Mouse (Mus musculus) midbrain, embryonic 10.5 days (tissue): ENCODE results near the gene Neu1. TPM values are rescaled to one million over a fixed set of nuclear protein-coding genes. Genes with fewer than 3 reads are reported as not detected.
"Not testable (repeated sequence)": the region's sequence is repeated elsewhere in the genome, so short reads cannot be mapped to it uniquely, and the experiment has no call there.

Source experiments
- DNase-seq: peaks from one replicate; pipeline ENCODE4 v3.0.0-alpha.2; 2017; ENCODE audit warnings: low spot score
- H3K27ac ChIP-seq: fragments of 300-500 bp; sonication (generic); replicated peaks from 2 replicates; pipeline ENCODE4 v1.5.1; 2016; ENCODE audit warnings: mild to moderate bottlenecking
- H3K27me3 ChIP-seq: fragments of 300-500 bp; sonication (generic); 2 replicates; pipeline ENCODE4 v1.6.1; 2016; ENCODE audit warnings: low read depth, mild to moderate bottlenecking; ENCODE audit not compliant: poor library complexity, severe bottlenecking
- H3K36me3 ChIP-seq: fragments of 300-500 bp; sonication (generic); 2 replicates; pipeline ENCODE4 v1.6.1; 2016; ENCODE audit warnings: mild to moderate bottlenecking, moderate library complexity
- H3K4me1 ChIP-seq: fragments of 300-500 bp; sonication (generic); 2 replicates; pipeline ENCODE4 v1.6.1; 2016
- H3K4me3 ChIP-seq: fragments of 300-500 bp; sonication (generic); 2 replicates; pipeline ENCODE4 v1.5.1; 2016; ENCODE audit warnings: mild to moderate bottlenecking, moderate library complexity
- H3K9me3 ChIP-seq: fragments of 300-500 bp; sonication (generic); replicated peaks from 2 replicates; pipeline ENCODE4 v1.6.1; 2016; ENCODE audit warnings: mild to moderate bottlenecking
- WGBS: fragments of 180-500 bp; shearing (Covaris S2); methylation state at CpG from one replicate; pipeline ENCODE4 v1.1.7; 2016; 5-methylcytosine and 5-hydroxymethylcytosine counted together
- polyA plus RNA-seq: library from polyadenylated mRNA; unstranded; fragments of >200 nt; fragmentation: Nextera tagmentation; extraction: Ambion mirVana; gene quantifications from 2 replicates; pipeline ENCODE4 v1.2.1, GENCODE M21; 2016

Neu1 gene
- polyA plus RNA-seq, 1 experiment from 2014 or later: 16.1 TPM

DNA sequence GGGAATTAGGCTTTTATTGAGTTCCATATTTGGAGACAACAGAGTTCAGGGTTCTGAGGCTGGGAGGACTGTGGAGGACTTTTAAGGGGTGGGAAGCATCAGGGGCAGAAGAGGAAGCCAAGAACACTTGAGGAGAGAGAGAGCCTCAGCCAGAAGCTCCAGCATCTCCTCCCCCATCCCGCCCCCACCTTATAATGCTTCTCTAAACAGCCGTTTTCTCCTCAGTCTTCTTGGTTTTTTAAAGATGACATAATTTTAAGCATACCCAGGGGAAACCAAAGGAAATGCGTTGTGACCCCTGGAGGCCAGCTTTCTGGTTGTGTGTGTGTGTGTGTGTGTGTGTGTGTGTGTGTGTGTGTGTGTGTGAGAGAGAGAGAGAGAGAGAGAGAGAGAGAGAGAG is 31.1 kb downstream of the Neu1 start:
- peaks cover 24% of the 10 kb centered on the region for H3K4me1 ChIP-seq
- H3K27me3 ChIP-seq: peaks cover 72% of the 10 kb centered on the region
- WGBS: 52% methylated on average over 3 of the region's 3 CpGs
- no peaks in the 10 kb centered on the region for H3K9me3 ChIP-seq
- no peak overlapping the region for H3K4me3 ChIP-seq
- no peaks in the 10 kb centered on the region for H3K36me3 ChIP-seq
- no peak overlapping the region for H3K27ac ChIP-seq
- DNase-seq: no peak

DNA sequence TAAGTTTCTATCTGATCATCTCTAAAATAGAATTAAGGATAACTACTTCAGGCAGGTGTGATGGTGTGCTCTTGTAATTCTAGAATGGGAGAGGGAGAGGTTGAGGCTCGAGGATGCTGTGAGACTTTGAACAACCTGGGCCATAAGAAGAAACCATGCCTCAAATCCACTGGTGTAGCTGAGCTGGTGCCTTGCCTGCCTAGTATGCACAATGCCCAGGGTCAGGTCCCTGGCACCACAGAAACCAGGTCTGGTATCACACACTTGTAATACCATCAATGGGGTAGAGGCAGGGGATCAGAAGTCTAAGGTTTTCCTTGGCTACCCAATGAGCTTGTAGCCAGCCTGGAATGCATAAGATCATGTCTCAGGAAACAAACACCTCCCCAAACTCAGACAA is 31.8 kb downstream of the Neu1 start:
- WGBS: 58% methylated on average over 1 of the region's 1 CpGs
- H3K4me1 ChIP-seq: peaks cover 24% of the 10 kb centered on the region
- no peak for DNase-seq
- H3K27ac ChIP-seq: no peak overlapping the region
- no peak overlapping the region for H3K4me3 ChIP-seq
- no peaks in the 10 kb centered on the region for H3K9me3 ChIP-seq
- H3K27me3 ChIP-seq: peaks cover 74% of the 10 kb centered on the region
- no peaks in the 10 kb centered on the region for H3K36me3 ChIP-seq

DNA sequence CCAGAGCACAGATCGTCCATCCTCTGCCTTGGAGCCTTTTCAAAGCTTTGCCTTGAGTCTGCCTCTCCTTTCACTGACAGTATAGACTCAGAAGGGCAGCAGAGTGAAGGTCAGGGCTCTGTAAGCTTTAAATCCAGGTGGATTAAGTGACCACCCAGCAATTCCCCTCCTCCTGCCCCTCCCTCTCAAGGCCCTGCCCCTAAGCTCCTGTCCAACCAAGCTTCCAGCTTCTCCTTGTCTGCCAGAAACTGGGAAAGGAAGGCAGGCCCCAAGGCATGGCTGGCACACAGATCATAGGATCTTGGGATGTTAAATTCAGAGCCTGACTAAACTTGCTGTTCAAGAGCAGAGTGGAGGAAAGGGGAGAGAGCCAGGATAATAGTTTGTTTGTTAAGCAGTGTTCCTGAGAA is 33.6 kb downstream of the Neu1 start:
- Histone ChIP-seq H3K27ac (peak overlapping the region; percentile 29; the same call in 1 of the 2 replicates), H3K27me3 (peaks cover 90% of the 10 kb centered on the region), H3K4me1 (peaks cover 20% of the 10 kb centered on the region), H3K4me3 (no peak overlapping the region), H3K36me3 (no peaks in the 10 kb centered on the region), H3K9me3 (no peaks in the 10 kb centered on the region)
- DNase-seq: no peak
- 26% methylated on average over 1 of the region's 1 CpGs for WGBS

DNA sequence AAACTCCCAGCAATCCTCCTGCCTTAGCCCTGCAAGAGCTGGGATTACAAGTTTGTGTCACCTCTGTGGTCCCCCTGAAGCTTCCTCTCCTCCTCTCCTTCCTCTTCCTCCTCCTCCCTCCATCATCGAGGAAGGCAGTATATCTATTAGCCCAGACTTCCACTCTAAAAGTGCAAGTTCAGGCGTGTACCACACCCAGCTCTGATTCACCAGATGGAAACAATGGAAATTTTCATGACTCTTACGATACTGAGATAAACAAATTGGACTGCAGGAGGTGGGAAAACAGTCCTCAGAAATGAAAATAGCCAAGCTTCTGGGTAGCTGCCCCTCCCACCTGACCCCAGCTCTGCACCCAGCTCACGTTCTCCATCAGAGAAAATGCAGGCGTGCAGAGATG is 34.6 kb downstream of the Neu1 start:
- H3K4me1 ChIP-seq: peaks cover 12% of the 10 kb centered on the region
- DNase-seq: no peak
- no peaks in the 10 kb centered on the region for H3K36me3 ChIP-seq
- H3K27me3 ChIP-seq: peaks cover 90% of the 10 kb centered on the region
- no peaks in the 10 kb centered on the region for H3K9me3 ChIP-seq
- 88% methylated on average over 5 of the region's 5 CpGs for WGBS
- no peak overlapping the region for H3K27ac ChIP-seq
- H3K4me3 ChIP-seq: no peak overlapping the region

DNA sequence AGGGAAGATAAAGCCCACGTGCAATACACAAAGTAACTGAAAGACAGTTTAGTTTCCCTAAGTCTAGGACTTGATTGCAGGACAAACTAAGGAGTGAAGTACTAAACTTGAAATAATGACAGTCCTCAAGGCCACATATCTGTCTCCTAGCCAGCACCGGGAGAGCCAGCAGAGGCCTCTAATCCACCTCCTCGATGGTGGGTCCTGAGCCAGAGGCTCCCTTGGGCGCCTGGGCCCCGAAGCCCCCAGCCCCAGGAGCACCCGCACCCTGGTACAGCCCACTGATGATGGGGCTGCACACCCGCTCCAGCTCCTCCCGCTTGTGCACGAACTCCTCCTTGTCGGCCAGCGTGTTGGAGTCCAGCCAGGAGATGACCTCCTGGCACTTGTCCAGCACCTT is 38.8 kb downstream of the Neu1 start, which contains the start of gene Gm20481:
Gene Gm20481, plus strand, starts transcription at position 91 of the 400 bp plus-strand sequence.
- not testable (repeated sequence) for H3K4me3 ChIP-seq, H3K27ac ChIP-seq, H3K9me3 ChIP-seq, H3K36me3 ChIP-seq, DNase-seq
- H3K4me1 ChIP-seq: peaks cover 12% of the 10 kb centered on the region
- peaks cover 70% of the 10 kb centered on the region for H3K27me3 ChIP-seq
- 68% methylated on average over 8 of the region's 11 CpGs for WGBS

DNA sequence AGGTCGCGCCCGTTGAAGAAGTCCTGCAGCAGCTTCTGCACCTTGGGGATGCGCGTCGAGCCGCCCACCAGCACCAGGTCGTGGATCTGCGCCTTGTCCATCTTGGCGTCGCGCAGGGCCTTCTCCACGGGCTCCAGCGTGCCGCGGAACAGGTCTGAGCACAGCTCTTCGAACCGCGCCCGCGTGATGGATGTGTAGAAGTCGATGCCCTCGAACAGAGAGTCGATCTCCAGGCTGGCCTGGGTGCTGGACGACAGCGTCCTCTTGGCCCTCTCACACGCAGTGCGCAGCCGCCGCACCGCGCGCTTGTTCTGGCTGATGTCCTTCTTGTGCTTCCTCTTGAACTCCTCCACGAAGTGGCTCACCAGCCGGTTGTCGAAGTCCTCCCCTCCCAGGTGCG is 39.8 kb downstream of the Neu1 start:
- 42% methylated on average over 24 of the region's 37 CpGs for WGBS
- H3K9me3 ChIP-seq, DNase-seq, H3K4me1 ChIP-seq, H3K4me3 ChIP-seq, H3K36me3 ChIP-seq, H3K27ac ChIP-seq: not testable (repeated sequence)
- H3K27me3 ChIP-seq: peaks cover 61% of the 10 kb centered on the region

DNA sequence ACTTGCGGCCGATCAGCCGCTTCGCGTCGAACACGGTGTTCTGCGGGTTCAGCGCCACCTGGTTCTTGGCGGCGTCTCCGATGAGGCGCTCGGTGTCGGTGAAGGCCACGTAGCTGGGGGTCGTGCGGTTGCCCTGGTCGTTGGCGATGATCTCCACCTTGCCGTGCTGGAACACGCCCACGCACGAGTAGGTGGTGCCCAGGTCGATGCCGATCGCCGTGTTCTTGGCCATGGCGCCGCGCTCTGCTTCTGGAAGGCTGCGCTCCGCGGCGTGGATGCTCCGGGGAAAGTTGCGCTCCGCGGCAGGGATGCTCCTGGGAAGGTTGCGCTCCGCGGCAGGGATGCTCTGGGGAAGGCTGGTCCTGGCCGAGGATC is 40.6 kb downstream of the Neu1 start:
- WGBS: 4% methylated on average over 31 of the region's 43 CpGs
- H3K4me1 ChIP-seq: not testable (repeated sequence)

DNA sequence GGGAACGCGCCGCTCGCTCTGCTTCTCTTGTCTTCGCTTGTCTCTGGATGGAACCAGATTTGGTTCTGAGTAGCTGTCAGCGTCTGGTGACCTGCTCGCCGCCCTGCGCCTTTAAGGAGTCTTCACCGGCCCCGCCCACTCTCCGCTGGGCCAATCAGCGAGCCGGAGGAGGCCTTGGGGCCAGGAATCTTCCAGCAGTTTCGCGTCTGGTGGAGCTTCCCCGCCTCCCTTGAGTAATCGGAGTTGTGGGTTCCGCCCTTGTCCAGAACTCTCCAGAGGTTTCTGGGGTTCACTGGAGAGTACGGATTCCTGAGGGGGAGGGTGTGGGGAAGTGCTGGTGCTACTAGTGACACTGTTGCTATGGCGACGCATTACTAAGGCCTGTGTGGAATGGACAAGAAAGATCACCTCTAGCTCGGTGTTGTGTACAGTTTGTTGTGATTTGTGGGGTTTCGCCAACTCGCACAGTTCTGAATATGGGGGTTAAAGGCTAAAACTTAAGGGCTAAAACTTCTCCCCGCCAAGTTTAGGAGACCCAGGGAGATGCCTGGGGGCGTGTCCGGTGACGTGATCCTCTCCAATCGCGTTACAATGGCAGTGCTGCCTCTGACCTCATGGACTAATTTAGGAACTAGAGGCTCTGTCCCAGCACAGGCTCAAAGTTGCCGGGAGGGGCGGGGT is 41.2 kb downstream of the Neu1 start, which contains the start of the genes Hspa1a and Hspa1l:
Gene Hspa1a, minus strand, starts transcription at position 88 of the 681 bp plus-strand sequence.
Gene Hspa1l, plus strand, starts transcription at position 635 of the 681 bp plus-strand sequence.
- H3K4me3 ChIP-seq: peak within 1 kb of the TSS; percentile 53
- DNase-seq: peak; percentile 76
- H3K27me3 ChIP-seq: peaks cover 51% of the 10 kb centered on the region
- WGBS: 2% methylated on average over 33 of the region's 33 CpGs
- H3K27ac ChIP-seq: peak within 1 kb of the TSS; percentile 70
- not testable (repeated sequence) for H3K9me3 ChIP-seq, H3K4me1 ChIP-seq, H3K36me3 ChIP-seq

More for the DNA sequence above, 40.6 kb downstream of the Neu1 start:
- not testable (repeated sequence) for H3K9me3 ChIP-seq, H3K27ac ChIP-seq, H3K36me3 ChIP-seq, DNase-seq
- Histone ChIP-seq H3K27me3 (peaks cover 56% of the 10 kb centered on the region), H3K4me3 (peak overlapping the region; percentile 53)

DNA sequence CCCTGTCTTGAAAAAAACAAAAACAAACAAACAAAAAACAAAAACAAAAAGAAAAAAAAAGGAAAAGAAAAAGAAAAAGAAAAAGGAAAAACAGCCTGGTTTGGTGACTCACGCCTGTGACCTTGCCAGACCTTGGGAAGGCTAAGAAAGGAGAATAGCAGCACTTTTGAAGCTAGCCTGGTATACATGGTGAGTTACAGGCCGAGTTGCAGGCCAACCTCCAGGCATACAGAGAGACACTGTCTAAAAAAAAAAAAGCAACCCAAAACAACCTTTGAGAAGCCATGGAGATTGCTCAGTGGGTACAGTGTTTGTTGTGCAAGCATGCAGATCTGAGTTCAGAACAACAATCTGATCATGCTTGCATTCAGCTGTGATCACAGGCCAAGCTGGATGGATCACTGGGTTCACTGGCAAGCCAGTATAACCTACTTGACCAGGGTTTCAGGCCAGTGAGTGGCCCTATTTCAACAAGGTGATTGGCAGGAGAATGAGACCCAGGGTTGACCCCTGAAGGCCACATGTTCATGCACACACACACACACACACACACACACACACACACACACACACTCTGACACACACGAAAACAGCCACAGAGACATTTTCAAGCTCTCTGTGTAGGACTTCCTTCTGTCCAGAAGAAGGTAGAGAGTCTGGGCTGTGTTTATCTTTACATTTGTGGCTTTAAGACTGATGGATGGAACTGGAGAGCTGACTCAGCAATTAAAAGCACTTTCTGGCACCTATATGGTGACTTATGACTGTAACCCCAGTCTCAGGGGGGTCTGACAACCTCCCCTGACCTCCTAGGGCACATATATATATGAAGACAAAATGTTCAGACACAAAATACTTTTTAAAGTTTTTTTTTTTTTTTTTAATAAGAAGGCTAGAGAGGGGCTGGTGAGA is 44.8 kb downstream of the Neu1 start:
- Histone ChIP-seq H3K36me3 (peaks cover 13% of the 10 kb centered on the region), H3K9me3 (no peaks in the 10 kb centered on the region), H3K4me1 (peaks cover 17% of the 10 kb centered on the region), H3K27ac (no peak overlapping the region), H3K27me3 (peaks cover 18% of the 10 kb centered on the region), H3K4me3 (no peak overlapping the region)
- no peak for DNase-seq
- 78% methylated on average over 3 of the region's 3 CpGs for WGBS

DNA sequence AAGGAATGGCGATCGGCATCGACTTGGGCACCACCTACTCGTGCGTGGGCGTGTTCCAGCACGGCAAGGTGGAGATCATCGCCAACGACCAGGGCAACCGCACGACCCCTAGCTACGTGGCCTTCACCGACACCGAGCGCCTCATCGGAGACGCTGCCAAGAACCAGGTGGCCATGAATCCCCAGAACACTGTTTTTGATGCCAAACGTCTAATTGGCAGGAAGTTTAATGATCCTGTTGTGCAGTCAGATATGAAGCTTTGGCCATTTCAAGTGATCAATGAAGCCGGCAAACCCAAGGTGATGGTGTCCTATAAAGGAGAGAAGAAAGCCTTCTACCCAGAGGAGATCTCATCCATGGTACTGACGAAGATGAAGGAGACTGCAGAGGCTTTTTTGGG is 45.9 kb downstream of the Neu1 start:
- Histone ChIP-seq H3K4me1 (peaks cover 21% of the 10 kb centered on the region), H3K36me3 (peaks cover 13% of the 10 kb centered on the region), H3K27ac (no peak overlapping the region), H3K9me3 (no peaks in the 10 kb centered on the region), H3K4me3 (no peak overlapping the region), H3K27me3 (peaks cover 18% of the 10 kb centered on the region)
- DNase-seq: no peak
- 96% methylated on average over 20 of the region's 20 CpGs for WGBS

DNA sequence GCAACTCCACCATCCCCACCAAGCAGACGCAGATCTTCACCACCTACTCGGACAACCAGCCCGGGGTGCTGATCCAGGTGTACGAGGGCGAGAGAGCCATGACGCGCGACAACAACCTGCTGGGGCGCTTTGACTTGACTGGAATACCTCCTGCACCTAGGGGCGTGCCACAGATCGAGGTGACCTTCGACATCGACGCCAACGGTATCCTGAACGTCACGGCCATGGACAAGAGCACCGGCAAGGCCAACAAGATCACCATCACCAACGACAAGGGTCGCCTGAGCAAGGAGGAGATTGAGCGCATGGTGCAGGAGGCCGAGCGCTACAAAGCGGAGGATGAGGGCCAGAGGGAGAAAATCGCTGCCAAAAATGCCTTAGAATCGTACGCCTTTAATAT is 47.2 kb downstream of the Neu1 start:
- peaks cover 24% of the 10 kb centered on the region for H3K4me1 ChIP-seq
- no peaks in the 10 kb centered on the region for H3K9me3 ChIP-seq
- no peak for DNase-seq
- peaks cover 13% of the 10 kb centered on the region for H3K36me3 ChIP-seq
- no peak overlapping the region for H3K27ac ChIP-seq
- WGBS: 88% methylated on average over 27 of the region's 27 CpGs
- H3K4me3 ChIP-seq: no peak overlapping the region
- H3K27me3 ChIP-seq: peaks cover 12% of the 10 kb centered on the region

DNA sequence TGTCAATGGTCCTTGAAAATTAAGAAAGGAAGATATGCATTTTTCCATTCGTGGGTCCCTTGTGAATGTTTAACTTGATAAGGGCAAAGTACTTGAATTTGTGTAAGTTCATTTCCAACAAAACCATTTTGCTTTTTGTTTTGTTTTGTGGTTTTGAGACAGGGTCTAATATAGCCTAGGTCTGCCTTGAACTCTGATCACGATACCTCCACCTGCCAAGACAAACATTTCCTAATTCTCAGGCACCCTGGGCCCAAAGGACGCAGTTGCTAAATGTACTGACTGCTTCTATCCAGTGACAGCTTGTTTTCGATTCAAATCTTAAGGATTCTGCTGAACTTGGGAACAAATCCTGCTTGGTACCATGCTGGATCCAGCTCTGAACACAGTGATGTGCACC is 48.6 kb downstream of the Neu1 start:
- no peak for DNase-seq
- 91% methylated on average over 4 of the region's 4 CpGs for WGBS
- peaks cover 23% of the 10 kb centered on the region for H3K36me3 ChIP-seq

DNA sequence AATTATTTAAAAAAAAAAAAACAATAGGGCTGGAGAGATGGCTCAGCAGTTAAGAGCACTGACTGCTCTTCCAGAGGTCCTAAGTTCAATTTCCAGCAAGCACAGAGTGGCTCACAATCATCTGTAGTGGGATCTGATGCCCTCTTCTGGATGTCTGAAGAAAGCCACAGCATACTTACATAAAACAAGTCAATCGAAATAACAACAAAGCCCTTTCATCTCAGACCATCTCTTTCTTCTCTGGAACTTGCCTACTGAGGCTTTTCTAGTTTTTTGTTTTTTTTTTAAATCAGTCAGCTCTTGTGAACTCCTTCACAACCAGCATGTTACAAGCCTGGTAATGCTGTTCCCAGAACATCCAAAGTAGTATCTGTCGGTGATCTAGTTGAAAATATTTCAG is 49.6 kb downstream of the Neu1 start:
- no peaks in the 10 kb centered on the region for H3K9me3 ChIP-seq
- DNase-seq: no peak
- 25% methylated on average over 2 of the region's 2 CpGs for WGBS
- H3K27me3 ChIP-seq: no peaks in the 10 kb centered on the region
- peaks cover 33% of the 10 kb centered on the region for H3K36me3 ChIP-seq
- peaks cover 27% of the 10 kb centered on the region for H3K4me1 ChIP-seq
- peak overlapping the region; percentile 99 for H3K27ac ChIP-seq
- H3K4me3 ChIP-seq: peak overlapping the region; percentile 86

More for the DNA sequence above, 48.6 kb downstream of the Neu1 start:
- Histone ChIP-seq H3K9me3 (no peaks in the 10 kb centered on the region), H3K4me1 (peaks cover 27% of the 10 kb centered on the region), H3K27ac (no peak overlapping the region), H3K27me3 (no peaks in the 10 kb centered on the region), H3K4me3 (no peak overlapping the region)
